Mouse (Mus musculus) small intestine, adult 2 months (tissue): ENCODE measurements around the gene Il2rb.

Experiments used
- CTCF ChIP-seq: fragments of 200-500 bp; IDR thresholded peaks from 2 replicates; pipeline ENCODE4 v1.5.1; 2012; ENCODE audit warnings: low read depth, mild to moderate bottlenecking, control low read depth, inconsistent platforms, low read length, moderate library complexity, mixed read lengths; ENCODE audit not compliant: insufficient replicate concordance, insufficient read length; ENCODE audit errors: extremely low read depth
- POLR2A ChIP-seq: fragments of 200-500 bp; IDR thresholded peaks from 2 replicates; pipeline ENCODE4 v1.6.1; 2012; ENCODE audit warnings: low read depth, mild to moderate bottlenecking, control low read depth, inconsistent platforms, low read length, moderate library complexity

GRCm38 (mm10) chr15:78508443-78508842, 13.4 kb upstream of the Il2rb start:
- no peak for TF ChIP-seq CTCF
- no peak for TF ChIP-seq POLR2A
